Mouse (Mus musculus): ENCODE data around the gene Nipbl. TPM values are rescaled to one million over a fixed set of nuclear protein-coding genes. Genes with fewer than 3 reads are reported as not detected.
A peak's percentile ranks its signal among the peaks of the same experiment; 100 is the strongest.

Nipbl gene
- polyA plus RNA-seq, 1 experiment, result 21.1 TPM

DNA sequence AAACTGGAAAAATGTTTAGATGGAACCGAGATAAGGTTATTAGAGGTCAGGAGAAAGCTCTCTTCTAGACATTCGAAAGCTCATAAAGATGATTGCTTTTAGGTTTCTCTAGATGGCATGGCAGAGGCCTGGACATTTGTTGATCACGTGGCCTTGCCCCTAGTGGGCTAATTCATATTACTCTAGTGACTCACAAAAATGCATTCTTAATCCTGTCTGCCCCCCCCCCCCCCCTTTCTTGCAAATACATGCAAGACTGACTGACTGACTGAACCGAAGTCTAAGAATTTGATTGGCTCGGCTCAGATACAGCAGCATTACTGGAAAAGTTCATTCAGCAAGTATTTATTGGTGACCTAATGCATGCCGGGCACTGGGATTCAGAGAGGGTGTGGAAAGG lies 2.2 kb upstream of the Nipbl start:
- TF ChIP-seq POLR2A (IDR thresholded peaks at IDR 0.05; ENCODE audit: borderline replicate concordance, extremely low read depth, insufficient read depth, insufficient read length, poor library complexity, severe bottlenecking), result no peak
- peak; percentile 28; the same call in 1 of the 2 replicates for TF ChIP-seq CTCF (IDR thresholded peaks at IDR 0.05; ENCODE audit: borderline replicate concordance, extremely low read depth, insufficient read depth, insufficient read length)
- DNase-seq (ENCODE audit: low read depth), result peak; percentile 57

DNA sequence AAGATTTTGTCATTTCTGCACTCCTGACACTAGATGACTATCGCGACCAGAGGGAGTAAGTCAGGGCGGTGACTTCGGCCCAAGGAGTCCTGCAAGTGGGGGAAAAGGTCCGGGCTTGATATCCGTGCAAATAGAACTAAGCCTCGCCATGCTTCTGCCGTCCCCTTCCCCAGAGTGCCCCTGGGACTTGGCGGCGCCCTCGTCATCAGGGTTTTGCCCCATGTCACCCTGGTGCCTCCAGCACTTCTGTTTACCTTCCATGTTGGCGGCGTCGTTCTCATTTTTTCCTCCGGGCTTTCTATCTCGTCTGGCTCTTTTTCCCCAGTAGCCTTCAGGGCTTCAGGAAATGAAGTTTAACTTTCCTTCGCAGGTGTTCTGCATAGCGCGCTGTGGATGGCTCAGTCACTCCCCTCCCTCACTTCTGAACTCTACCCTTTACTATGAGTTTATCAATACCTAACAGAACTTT lies 1.7 kb upstream of the Nipbl start:
- TF ChIP-seq CTCF (IDR thresholded peaks at IDR 0.05; ENCODE audit: borderline replicate concordance, extremely low read depth, insufficient read depth, insufficient read length) (no peak), POLR2A (IDR thresholded peaks at IDR 0.05; ENCODE audit: borderline replicate concordance, extremely low read depth, insufficient read depth, insufficient read length, poor library complexity, severe bottlenecking) (no peak)
- peak; percentile 41 for DNase-seq (ENCODE audit: low read depth)

DNA sequence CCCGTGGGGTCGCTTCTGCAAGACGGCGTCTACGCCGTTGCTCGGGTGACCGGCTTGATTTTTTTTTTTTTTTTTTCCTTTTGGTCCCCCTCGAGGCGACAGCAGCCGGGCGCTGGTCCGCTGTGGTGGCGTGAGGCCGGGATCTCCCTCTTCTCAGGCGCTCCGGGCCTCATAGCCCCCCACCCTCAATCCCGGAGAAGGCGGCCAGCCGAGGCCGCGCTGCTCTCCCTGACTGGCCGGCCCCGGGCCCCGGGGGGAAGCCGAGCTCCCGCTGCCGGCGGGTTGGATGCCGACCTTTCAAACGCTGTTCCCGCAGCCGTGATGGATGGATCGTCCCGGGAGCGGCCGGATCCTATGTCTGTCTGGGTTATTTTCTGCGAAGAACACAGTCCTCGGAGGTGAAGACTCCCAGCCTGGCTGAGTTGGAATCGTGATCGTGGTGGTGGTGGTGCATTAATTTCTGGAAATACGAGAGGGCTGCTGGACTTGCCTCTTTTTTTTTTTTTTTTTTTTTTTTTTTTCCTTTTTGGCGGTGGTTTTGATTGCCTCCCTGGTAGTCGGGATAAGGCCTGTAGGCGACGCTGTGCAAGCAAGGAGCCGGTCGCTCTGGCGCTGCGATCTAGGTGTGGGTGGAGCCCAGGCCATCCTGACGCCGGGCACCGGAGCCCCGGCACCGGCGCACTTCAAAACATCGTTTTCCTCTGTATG lies 781 bp upstream of the Nipbl start:
- peak; percentile 76 for TF ChIP-seq CTCF (IDR thresholded peaks at IDR 0.05; ENCODE audit: borderline replicate concordance, extremely low read depth, insufficient read depth, insufficient read length)
- no peak for TF ChIP-seq POLR2A (IDR thresholded peaks at IDR 0.05; ENCODE audit: borderline replicate concordance, extremely low read depth, insufficient read depth, insufficient read length, poor library complexity, severe bottlenecking)
- DNase-seq (ENCODE audit: low read depth), result peak; percentile 95

- TF ChIP-seq CTCF (IDR thresholded peaks at IDR 0.05; ENCODE audit: borderline replicate concordance, extremely low read depth, insufficient read depth, insufficient read length) (no peak), POLR2A (IDR thresholded peaks at IDR 0.05; ENCODE audit: borderline replicate concordance, extremely low read depth, insufficient read depth, insufficient read length, poor library complexity, severe bottlenecking) (no peak)
- DNase-seq (ENCODE audit: low read depth), result peak; percentile 80
Observed at GRCm38 (mm10) chr15:8443168-8443925, 916 bp downstream of the Nipbl start.

DNA sequence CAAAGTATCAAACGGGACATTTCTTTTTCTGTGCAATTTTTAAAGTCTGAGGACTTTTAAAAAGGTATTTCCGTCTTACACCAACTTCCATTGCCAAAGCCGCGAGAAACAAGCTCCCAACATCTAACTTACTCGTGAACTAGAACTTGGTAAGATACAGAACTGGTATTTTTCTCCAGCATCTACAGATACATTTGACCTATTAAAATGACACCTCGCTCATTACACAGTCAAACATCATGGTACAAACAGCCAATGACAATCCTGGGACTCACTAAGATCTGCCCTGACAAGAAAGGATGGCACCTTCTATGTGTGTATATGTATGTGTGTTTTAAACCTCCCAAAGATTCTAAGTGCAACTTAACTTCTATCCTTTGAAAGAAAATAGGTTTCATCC lies 1.5 kb downstream of the Nipbl start:
- peak; percentile 58 for DNase-seq (ENCODE audit: low read depth)
- TF ChIP-seq POLR2A (IDR thresholded peaks at IDR 0.05; ENCODE audit: borderline replicate concordance, extremely low read depth, insufficient read depth, insufficient read length, poor library complexity, severe bottlenecking), result no peak
- no peak for TF ChIP-seq CTCF (IDR thresholded peaks at IDR 0.05; ENCODE audit: borderline replicate concordance, extremely low read depth, insufficient read depth, insufficient read length)

GRCm38 (mm10) chr15:8442156-8442555 lies 2.1 kb downstream of the Nipbl start:
- TF ChIP-seq POLR2A (IDR thresholded peaks at IDR 0.05; ENCODE audit: borderline replicate concordance, extremely low read depth, insufficient read depth, insufficient read length, poor library complexity, severe bottlenecking) (no peak), CTCF (IDR thresholded peaks at IDR 0.05; ENCODE audit: borderline replicate concordance, extremely low read depth, insufficient read depth, insufficient read length) (no peak)
- DNase-seq (ENCODE audit: low read depth), result peak; percentile 83

DNA sequence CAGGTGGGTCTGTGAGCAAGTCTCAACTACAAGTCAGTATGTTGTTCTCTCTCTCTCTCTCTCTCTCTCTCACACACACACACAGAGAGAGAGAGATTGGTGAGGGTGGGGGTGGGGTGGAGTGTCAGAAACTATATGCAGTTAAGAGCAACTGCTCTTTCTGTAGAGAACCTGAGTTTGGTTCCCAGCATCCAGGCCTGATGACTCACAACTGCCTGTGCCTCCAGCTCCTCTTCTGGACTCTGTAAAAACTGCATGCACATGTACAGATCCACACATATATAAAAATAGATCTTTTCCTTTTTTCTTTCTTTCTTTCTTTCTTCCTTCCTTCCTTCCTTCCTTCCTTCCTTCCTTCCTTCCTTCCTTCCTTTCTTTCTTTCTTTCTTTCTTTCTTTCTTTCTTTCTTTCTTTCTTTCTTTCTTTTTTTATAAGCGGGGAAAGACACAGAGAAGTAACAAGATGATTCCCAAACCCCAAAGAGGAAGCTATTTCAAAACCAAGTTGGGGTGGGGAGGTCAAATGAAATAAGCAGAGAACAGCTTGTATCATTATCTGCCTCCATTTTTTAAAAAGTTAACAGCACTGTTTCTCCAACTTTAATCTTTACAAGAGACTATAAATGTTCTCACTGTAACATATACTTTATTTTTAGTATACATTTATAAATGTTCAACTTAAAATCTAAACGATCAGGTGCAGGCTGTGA lies 10.9 kb downstream of the Nipbl start:
- no peak for TF ChIP-seq CTCF (IDR thresholded peaks at IDR 0.05; ENCODE audit: borderline replicate concordance, extremely low read depth, insufficient read depth, insufficient read length)

DNA sequence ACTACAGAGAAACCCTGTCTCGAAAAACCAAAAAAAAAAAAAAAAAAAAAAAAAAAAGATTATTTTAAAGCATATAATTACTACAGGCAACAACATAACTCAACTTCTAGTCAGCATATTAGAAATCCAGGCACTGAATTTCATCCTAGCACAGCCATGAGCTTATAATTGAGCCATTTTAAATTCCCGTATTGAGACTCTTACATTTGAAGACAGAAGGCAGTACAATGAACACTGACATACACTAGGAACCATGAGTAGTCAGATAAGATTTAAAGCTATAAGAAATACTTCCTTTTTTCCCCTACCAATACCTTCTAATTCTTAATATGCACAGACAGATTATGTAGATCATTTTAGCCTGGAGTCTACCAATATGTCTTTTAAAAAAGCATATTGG lies 11.7 kb downstream of the Nipbl start:
- TF ChIP-seq CTCF (IDR thresholded peaks at IDR 0.05; ENCODE audit: borderline replicate concordance, extremely low read depth, insufficient read depth, insufficient read length) (no peak), POLR2A (IDR thresholded peaks at IDR 0.05; ENCODE audit: borderline replicate concordance, extremely low read depth, insufficient read depth, insufficient read length, poor library complexity, severe bottlenecking) (no peak)
- no peak for DNase-seq (ENCODE audit: low read depth)

More for the DNA sequence above, 10.9 kb downstream of the Nipbl start:
- DNase-seq (ENCODE audit: low read depth), result no peak

DNA sequence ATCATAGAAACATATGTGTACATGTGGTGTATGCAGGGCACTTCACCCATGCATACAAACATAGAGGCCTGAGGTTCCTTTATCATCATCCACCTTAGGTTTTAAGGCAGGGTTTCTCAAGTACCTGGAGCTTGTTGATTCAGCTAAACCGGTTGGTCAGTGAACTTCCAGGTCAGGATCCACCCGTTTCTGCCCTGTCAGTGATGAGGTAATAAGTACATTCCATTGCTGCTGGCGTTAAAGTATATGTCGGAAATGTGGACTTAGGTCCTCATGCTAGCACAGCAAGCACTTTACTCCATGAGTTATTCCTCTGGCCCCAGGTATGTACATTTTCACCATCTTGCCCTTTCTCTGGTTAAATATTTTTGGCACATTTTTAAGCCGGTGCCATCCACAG lies 14.8 kb downstream of the Nipbl start:
- DNase-seq (ENCODE audit: low read depth), result no peak
- TF ChIP-seq CTCF (IDR thresholded peaks at IDR 0.05; ENCODE audit: borderline replicate concordance, extremely low read depth, insufficient read depth, insufficient read length) (no peak), POLR2A (IDR thresholded peaks at IDR 0.05; ENCODE audit: borderline replicate concordance, extremely low read depth, insufficient read depth, insufficient read length, poor library complexity, severe bottlenecking) (no peak)

DNA sequence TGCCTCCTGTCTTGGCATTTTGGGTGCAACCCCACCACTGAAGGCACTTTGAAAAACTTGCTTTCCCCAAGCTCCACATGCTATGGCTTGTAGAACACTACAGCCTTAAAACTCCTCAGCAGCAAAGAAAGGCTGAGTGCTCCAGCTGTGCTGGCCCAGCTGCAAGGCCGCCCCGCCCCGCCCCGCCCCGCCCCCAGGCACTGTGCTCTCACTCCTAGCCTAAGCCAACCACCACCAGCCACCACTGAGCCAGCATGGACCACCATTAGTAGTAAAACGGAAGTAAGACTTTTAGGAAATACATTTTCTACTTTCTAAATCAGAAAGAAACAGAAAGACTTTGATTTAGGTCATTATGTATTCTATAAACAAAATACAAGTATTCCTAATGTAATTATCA lies 23.4 kb downstream of the Nipbl start:
- no peak for DNase-seq (ENCODE audit: low read depth)
- TF ChIP-seq CTCF (IDR thresholded peaks at IDR 0.05; ENCODE audit: borderline replicate concordance, extremely low read depth, insufficient read depth, insufficient read length) (no peak), POLR2A (IDR thresholded peaks at IDR 0.05; ENCODE audit: borderline replicate concordance, extremely low read depth, insufficient read depth, insufficient read length, poor library complexity, severe bottlenecking) (no peak)

GRCm38 (mm10) chr15:8416500-8417138 lies 27.6 kb downstream of the Nipbl start:
- DNase-seq (ENCODE audit: low read depth), result no peak
- no peak for TF ChIP-seq CTCF (IDR thresholded peaks at IDR 0.05; ENCODE audit: borderline replicate concordance, extremely low read depth, insufficient read depth, insufficient read length)
- TF ChIP-seq POLR2A (IDR thresholded peaks at IDR 0.05; ENCODE audit: borderline replicate concordance, extremely low read depth, insufficient read depth, insufficient read length, poor library complexity, severe bottlenecking), result no peak

All from brain, embryonic 14.5 days (tissue).